Mouse (Mus musculus) monocyte, adult 2 months (primary cell): ENCODE results near the gene Cldn34a.
"Not testable (repeated sequence)": the region's sequence is repeated elsewhere in the genome, so short reads cannot be mapped to it uniquely, and the experiment has no call there.

Source experiments
- DNase-seq, 2 experiments: peaks; one replicate each; pipeline ENCODE4 v3.0.0; 2022; ENCODE audit warnings: low spot score in 2 of 2, low read depth in 1 of 2

The Cldn34a gene

GRCm38 (mm10) chrX:152563034-152563433 is at the start of gene Cldn34a:
Gene Cldn34a, plus strand, starts transcription at chrX:152563334.
- no peak for DNase-seq

DNA sequence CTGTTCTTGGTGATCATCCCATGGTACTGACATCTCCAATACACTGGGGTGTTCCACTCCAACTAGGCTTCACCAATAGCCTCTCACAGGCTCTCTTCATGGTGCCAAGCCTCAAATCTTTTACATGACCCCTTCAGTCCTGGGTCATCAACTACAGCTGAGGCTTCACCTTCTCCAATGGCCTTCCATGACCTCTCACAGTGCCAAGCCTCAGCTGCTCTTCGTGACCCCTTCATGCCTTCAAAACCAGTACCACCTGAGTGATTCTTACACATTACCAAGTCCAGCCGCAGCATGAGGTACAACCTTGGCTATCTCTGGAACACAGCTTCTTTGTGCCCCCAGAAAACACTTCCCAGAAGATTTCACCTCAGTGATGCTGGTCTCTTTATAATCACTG is 44.5 kb upstream of the Cldn34a start:
- DNase-seq, result not testable (repeated sequence)

DNA sequence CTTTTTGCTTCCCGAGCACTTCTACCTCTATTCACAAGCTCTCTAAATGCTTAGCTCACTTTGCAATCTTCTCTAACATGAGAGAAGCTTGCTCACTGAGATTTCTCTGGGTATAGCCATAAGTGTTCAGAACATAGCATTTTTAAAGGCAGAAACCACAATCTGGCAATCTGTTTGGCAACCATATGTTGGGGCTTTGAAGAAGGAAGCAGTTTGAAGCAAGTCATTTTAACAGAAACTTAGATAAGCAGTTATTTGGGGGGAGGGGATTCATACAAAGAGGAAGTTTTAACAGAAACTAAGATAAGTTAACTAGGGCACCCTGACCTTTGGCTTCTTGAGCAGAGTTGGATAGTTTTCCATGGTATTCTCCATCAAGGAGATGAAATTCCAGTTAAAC is 17.4 kb upstream of the Cldn34a start:
- no peak for DNase-seq

GRCm38 (mm10) chrX:152548180-152548579 is 15.0 kb upstream of the Cldn34a start:
- DNase-seq, result no peak

GRCm38 (mm10) chrX:152557446-152557845 is 5.7 kb upstream of the Cldn34a start:
- DNase-seq, result no peak
